Mouse (Mus musculus) thymus, postnatal 25 days (tissue): ENCODE measurements at regions not wholly inside any gene's neighbourhood (a gene's known extent, or its start where the extent isn't known, plus 50 kb on each side); places are given as distances from the start of the nearest gene placed in this dataset.
A peak's percentile ranks its signal among the peaks of the same experiment; 100 is the strongest.
"Not testable (repeated sequence)": the region's sequence is repeated elsewhere in the genome, so short reads cannot be mapped to it uniquely, and the experiment has no call there.

ENCODE experiments used
- DNase-seq: peaks from one replicate; pipeline ENCODE4 v3.0.0; 2022

DNA sequence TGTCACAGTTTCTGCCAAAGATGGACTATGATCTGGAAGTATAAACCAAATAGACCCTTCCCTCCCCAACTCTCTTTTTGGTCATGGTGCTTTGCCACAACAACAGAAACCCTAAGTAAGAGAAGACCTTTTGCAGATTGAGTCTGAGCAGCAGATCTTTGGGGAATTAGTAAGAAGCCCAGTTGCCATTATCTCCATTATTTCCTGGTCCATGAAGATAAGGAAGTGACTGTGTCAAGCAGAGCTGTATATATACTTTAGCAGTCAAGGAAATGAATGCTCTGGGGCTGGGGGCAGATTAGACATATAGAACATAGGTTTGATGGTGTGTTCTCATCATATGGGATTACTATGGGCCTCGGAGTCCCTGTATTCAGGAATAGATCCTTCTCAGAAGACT lies 117.8 kb upstream of the C9orf72 start:
- no peak for DNase-seq

DNA sequence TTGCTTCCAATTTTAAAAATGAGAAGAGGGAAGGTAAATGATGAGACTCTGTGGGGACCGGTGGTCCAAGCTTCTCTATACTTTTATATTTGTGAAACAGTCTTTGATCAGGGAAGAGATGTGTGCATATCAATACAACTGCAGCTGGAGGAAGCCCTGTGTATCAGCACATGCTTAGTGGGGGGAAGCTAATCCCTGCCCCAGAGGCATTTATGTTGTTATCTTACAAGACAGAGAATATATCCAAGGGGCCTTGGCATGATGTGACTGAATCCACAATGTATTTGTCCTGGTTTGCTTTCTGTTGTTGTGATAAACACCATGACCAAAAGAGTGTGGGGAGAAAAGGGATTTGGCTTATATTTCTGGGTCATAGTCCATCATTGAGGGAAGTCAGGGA lies 105.2 kb upstream of the C9orf72 start:
- no peak for DNase-seq

DNA sequence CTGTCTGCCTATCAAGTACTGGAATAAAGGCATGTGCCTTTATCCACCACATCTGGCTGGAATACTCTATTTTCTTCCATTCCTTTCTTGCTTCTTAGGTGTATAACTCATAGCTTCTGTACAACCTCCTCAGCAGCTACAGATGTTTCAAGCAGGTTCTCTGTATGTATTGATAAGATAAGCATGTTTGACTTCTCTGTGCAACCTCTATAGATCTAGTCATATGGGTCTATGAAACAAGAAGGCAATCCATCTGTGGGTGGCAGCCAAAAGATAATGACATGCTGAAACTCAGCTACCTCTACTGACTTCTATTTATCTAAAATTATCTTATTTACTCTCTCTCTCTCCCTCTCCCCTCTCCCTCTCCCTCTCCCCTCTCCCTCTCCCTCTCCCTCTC lies 99.3 kb upstream of the C9orf72 start:
- no peak for DNase-seq

DNA sequence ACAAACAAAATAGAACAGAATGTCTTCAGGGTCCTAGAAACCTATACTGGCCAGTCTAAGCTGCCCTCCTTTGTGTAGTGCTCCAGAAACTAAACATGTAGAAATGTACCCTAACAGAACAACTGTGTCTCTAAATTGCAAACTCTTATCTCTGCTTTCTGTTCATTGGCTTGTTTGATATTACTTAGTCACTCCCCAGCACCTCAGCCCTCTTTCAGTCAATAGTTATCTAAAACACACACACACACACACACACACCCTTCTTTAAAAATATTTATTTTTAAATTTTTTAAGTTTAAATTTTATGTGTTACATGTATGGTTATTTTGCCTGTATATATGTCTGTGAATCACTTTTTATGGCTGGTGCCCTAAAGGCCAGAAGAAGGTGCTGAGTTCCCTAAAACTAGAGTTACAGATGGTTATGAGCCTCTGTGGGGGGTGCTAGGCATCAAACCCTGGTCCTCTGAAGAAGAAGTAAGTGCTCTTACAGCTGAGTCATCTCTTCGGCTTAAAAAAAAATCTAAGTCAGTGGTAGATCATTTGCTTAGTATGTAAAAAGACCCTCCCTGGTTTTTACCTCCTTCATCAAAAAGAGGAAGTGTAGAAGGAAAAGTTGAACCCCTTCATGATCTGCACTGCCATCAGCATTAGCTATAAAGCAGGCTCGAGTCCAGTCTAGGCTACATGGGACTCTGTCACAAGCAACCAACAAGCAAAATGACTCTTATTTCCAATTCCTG lies 96.6 kb upstream of the C9orf72 start:
- no peak for DNase-seq

DNA sequence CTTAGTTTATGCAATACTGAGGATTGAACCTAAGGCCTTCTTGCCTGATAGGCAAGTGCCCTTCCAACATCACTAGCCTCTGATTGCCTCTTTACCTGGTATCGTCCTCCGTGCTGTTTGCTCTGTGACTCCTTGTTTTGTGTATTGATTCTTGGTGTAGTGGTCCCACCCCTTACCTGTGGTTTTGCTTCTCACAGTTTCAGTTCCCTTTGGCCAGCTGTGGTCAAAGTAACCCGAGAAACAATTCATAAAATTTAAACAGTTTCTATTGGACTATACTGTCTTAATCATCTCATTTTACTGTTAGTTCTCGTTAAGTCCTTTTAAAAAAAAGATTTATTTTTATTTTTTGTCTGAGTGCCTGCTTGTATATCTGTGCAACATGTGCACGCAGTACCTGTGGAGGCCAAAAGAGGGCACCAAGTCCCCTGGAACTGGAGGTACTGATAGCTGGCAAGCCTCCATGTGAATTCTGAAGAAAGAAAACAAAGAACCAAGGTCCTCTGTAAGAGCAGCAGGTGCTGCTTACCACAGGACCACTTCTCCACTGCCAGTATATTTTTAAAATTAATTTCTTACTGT lies 84.5 kb upstream of the C9orf72 start:
- DNase-seq, result peak; percentile 34

DNA sequence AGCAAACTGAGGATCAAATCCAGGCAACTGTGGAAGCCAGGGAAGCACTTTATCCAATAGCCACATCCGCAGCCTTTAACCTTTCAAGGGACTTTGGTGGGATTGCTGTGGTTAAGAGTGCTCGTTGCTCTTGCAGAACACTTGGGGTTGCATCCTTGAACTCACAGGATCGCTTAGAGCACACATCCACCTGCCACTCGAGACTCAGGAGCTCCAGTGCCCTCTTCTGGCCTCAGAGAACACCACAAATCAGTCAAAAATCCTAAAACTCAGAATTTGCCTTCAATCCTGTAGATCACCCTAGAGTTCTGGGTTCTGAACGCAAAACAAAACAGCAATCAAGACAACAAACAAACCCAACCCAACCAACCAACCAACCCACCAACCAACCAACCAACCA lies 82.2 kb upstream of the C9orf72 start:
- no peak for DNase-seq

DNA sequence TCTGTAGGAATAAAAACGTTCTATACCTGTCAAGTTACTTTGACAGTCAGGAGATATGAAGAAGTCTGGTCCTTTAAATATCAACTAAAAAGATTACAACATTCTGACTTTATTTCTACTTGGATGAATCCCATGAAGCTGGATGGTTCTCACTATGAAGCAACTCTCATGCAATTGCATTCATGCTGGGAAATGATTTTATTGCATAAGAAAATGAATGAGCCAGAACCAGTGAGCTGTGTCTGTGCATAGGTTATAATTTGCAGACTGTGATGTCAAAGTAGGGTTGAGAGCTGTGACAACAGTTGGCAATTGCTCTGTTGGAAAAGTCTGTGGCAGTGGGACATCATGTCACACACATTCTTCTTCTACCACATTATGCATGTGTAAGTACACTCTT lies 79.2 kb upstream of the C9orf72 start:
- DNase-seq, result no peak

DNA sequence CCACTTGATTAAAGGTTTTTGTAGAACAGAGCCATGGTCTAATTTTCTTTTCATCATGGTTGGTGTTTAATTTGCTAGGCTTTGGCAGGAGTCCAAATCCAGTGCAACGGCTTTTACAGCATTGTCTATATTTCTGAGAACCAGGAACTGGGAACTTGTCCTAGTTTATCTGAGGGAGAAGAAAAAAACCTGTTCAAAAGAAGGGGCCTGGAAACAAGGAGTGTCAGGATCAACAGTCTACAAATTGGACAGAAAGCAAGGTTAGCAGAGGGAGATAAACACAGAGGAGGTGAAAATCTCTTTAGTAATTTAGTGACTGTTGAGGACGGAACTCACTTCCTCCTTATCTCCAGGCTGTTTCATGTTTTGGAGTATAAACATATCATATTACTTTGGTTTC lies 74.9 kb upstream of the C9orf72 start:
- no peak for DNase-seq

DNA sequence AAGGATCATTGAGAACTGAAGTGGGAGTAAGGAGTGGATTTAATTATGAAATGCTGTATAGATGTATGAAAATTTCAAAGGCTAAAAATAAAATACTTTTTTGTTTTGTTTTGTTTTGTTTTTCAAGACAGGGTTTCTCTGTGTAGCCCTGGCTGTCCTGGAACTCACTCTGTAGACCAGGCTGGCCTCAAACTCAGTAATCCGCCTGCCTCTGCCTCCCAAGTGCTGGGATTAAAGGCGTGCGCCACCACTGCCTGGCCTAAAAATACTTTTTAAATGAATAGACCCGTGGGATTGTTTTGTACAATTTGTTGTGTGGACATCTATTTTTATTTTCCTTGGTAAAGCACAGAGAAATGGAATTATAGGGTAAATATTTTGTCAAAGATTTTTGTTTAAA lies 74.4 kb upstream of the C9orf72 start:
- DNase-seq, result not testable (repeated sequence)

DNA sequence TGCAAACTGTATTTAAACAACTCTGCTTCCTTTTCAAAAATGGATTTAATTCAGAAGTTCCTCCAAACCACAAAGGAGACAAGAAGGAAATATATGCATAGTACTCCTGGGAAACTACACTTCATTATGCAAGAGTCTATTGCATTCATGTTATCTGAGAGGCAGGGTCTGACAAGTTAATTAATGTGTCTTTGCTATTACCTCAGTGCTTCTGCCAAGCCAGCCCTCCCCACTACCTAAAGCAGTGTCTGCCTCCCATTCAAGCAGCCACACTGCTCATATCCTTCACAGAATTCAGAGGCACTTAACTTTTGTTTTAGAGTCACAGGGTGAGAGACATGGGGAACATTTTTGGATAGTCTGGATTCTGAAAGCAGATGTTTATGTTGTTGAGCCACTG lies 58.6 kb upstream of the C9orf72 start:
- DNase-seq, result no peak
